Mouse (Mus musculus): ENCODE measurements around the gene Cfap97d1.
"Not testable (repeated sequence)": the region's sequence is repeated elsewhere in the genome, so short reads cannot be mapped to it uniquely, and the experiment has no call there.

Gene Cfap97d1

GRCm38 (mm10) chr11:101972651-101973050, 11.4 kb upstream of the Cfap97d1 start:
- in situ Hi-C loops (cut with MboI; ENCODE audit: unreplicated experiment in 2 of 2), result loop anchor here (5.0 kb wide), 2 partner anchors 155 to 160 kb away; no protein-coding TSS in a partner anchor

- in situ Hi-C loops (cut with MboI; ENCODE audit: unreplicated experiment in 2 of 2), result loop anchor here (5.0 kb wide), 2 partner anchors 156 to 161 kb away; no protein-coding TSS in a partner anchor
These were observed 10.6 kb upstream of the Cfap97d1 start for GRCm38 (mm10) chr11:101973496-101973895.

GRCm38 (mm10) chr11:101974181-101974580, 9.9 kb upstream of the Cfap97d1 start:
- in situ Hi-C loops (cut with MboI; ENCODE audit: unreplicated experiment in 2 of 2), result loop anchor here (5.0 kb wide), 2 partner anchors 157 to 162 kb away; no protein-coding TSS in a partner anchor

GRCm38 (mm10) chr11:101974923-101975322, 9.2 kb upstream of the Cfap97d1 start:
- in situ Hi-C loops (cut with MboI; ENCODE audit: unreplicated experiment in 2 of 2), result loop anchor here (5.0 kb wide), 2 partner anchors 158 to 163 kb away; no protein-coding TSS in a partner anchor

GRCm38 (mm10) chr11:101976949-101977348, 7.1 kb upstream of the Cfap97d1 start:
- in situ Hi-C loops (cut with MboI; ENCODE audit: unreplicated experiment in 2 of 2), result no loop called here

DNA sequence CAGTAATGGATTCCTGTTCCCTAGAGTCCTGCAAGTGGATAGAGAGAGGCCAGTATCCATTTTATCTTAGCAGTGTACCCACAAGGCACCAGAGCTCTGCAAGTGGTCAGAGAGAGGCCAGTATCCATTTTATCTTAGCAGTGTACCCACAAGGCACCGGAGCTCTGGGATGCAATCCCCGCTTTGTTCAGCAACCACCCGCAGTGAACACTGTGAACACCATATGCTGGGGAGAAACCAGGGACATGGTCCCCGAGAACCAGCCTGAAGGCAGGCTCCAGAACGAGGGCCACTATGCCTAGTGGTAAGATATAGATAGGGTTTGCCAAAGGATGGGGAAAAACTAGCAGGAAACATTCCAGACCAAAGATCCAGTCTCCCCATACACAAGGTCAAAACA, 4.9 kb upstream of the Cfap97d1 start:
- in situ Hi-C loops (cut with MboI; ENCODE audit: unreplicated experiment in 2 of 2), result no loop called here

- in situ Hi-C loops (cut with MboI; ENCODE audit: unreplicated experiment in 2 of 2), result no loop called here
These were observed 3.4 kb upstream of the Cfap97d1 start for GRCm38 (mm10) chr11:101980603-101981157.

DNA sequence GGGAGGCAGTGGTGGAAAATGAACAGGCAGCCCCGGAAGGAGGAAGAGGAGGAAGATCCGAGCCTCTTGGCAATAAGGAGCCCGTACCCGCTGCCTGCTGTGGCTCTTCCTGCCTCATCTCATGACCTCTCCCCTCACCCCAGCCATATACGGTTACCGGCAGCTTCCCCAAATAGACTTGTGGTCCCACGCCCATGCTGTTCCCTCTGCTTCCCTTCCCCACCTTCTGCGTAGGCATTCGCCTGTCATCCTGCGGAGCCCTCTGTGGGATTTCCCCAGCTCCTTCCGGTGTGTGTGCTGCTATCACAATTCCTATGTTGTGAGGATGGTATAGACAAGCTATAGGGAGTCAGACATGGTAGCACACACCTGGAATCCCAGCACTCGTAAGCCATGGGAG, 2.2 kb upstream of the Cfap97d1 start:
- in situ Hi-C loops (cut with MboI; ENCODE audit: unreplicated experiment in 2 of 2), result no loop called here

DNA sequence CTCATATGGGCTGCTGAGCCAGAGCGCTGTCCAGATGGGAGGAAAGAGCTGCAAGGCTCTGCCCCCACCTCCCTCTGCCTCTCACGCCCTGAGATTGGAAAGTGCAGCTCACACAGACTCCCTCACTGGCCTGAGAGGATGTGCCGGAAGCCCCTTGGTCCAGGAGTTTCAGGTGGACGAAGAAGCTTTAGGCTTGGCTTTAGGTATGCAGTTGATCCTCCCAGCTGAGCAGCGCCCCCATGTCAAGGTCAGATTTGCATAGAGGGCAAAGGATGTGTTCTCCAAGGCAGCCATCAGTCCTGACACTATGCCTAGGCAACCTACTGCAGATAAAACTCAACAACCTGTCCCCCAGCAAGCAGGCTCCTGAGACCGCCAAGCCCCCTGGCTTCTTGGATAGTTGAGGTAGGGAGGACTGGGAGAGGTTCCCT, 1.1 kb upstream of the Cfap97d1 start:
- in situ Hi-C loops (cut with MboI; ENCODE audit: unreplicated experiment in 2 of 2), result no loop called here

- in situ Hi-C loops (cut with MboI; ENCODE audit: unreplicated experiment in 2 of 2), result no loop called here
These were observed 603 bp upstream of the Cfap97d1 start for GRCm38 (mm10) chr11:101983431-101983921.

- in situ Hi-C loops (cut with MboI; ENCODE audit: unreplicated experiment in 2 of 2), result not testable (repeated sequence)
These were observed 1.4 kb downstream of the Cfap97d1 start for GRCm38 (mm10) chr11:101985450-101985849.

DNA sequence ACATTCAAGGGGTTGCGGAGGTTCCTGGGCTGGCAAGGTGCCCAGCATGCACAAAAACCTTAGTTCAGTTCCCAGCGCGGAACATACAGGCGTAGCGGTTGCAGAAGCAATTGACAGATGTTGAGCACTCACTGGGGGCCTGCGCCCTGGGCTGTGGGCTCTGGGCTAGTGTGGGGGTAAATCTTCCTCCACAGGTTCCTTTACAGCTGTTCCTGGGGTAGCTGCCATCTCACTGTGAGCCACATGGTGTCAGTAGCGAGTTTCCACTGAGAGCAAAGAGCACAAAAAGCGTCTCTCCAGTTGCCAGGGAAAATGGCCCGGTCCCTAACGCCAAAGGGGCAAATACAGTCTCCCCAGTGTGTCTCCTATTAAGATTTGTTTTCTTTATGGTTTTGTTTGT, 1.9 kb downstream of the Cfap97d1 start:
- in situ Hi-C loops (cut with MboI; ENCODE audit: unreplicated experiment in 2 of 2), result no loop called here

DNA sequence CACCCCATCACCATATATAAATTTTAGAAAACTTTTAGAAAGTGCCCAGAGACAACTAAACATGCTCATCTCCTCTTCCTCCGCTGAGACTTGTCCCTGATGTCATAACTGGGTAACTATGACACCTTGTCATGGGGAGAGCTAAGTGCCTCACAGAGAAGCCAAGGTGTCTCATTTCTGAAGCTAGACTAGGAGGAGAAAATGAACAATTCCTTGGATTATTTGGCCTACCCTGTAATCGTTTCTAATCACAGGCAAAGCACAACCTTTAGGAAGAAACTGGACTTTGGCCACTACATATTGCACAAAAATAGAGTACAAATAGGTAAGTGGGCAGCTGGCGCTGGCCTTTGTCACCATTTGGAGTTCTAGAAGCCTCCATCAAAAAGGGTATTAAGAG, 2.8 kb downstream of the Cfap97d1 start, which contains the start of gene Dusp3:
Dusp3 (minus strand) TSS at position 101 of the 400 bp plus-strand sequence.
- in situ Hi-C loops (cut with MboI; ENCODE audit: unreplicated experiment in 2 of 2), result no loop called here

- in situ Hi-C loops (cut with MboI; ENCODE audit: unreplicated experiment in 2 of 2), result loop anchor here (5.0 to 10.0 kb wide), 3 partner anchors 47 to 155 kb away; partner anchors contain the start of gene Nags (in 1 of the 2)
These were observed 6.2 kb downstream of the Cfap97d1 start for GRCm38 (mm10) chr11:101990244-101990643.

- in situ Hi-C loops (cut with MboI; ENCODE audit: unreplicated experiment in 2 of 2), result loop anchor here (5.0 to 10.0 kb wide), 3 partner anchors 45 to 153 kb away; partner anchors contain the start of gene Nags (in 1 of the 2)
These were observed 7.7 kb downstream of the Cfap97d1 start for GRCm38 (mm10) chr11:101991813-101992212.

GRCm38 (mm10) chr11:101992411-101992810, 8.3 kb downstream of the Cfap97d1 start:
- in situ Hi-C loops (cut with MboI; ENCODE audit: unreplicated experiment in 2 of 2), result loop anchor here (5.0 to 10.0 kb wide), 3 partner anchors 45 to 152 kb away; partner anchors contain the start of gene Nags (in 1 of the 2)

- in situ Hi-C loops (cut with MboI; ENCODE audit: unreplicated experiment in 2 of 2), result loop anchor here (5.0 to 10.0 kb wide), 3 partner anchors 43 to 151 kb away; partner anchors contain the start of gene Nags (in 1 of the 2)
These were observed 10.0 kb downstream of the Cfap97d1 start for GRCm38 (mm10) chr11:101994100-101994499.

GRCm38 (mm10) chr11:101995938-101996337, 11.9 kb downstream of the Cfap97d1 start:
- in situ Hi-C loops (cut with MboI; ENCODE audit: unreplicated experiment in 2 of 2), result loop anchor here in 1 of 2 experiments (5.0 to 10.0 kb wide), 2 partner anchors 41 to 149 kb away; partner anchors contain the start of gene Nags

DNA sequence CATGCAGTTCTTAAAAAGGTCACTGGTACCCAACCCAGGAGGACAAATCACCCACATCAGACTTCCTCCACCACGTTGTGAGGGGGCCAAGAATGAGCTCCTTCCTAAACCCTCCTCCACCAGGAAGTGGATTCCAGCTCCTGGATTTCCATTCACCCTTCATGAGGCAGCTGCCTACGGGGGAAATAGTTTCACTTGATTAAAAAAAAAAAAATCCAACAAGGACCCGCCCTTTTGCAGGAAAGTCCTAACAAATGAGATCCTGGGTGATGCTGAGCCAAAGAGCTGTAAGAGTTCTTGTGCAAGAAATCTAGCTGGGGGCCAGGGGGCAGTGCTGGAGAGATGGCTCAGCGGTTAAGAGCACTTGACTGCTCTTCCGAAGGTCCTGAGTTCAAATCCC, 14.2 kb downstream of the Cfap97d1 start:
- in situ Hi-C loops (cut with MboI; ENCODE audit: unreplicated experiment in 2 of 2), result loop anchor here in 1 of 2 experiments (5.0 to 10.0 kb wide), 2 partner anchors 39 to 147 kb away; partner anchors contain the start of gene Nags

GRCm38 (mm10) chr11:101999466-101999865, 15.4 kb downstream of the Cfap97d1 start:
- in situ Hi-C loops (cut with MboI; ENCODE audit: unreplicated experiment in 2 of 2), result loop anchor here in 1 of 2 experiments (5.0 to 10.0 kb wide), 2 partner anchors 38 to 145 kb away; partner anchors contain the start of gene Nags

DNA sequence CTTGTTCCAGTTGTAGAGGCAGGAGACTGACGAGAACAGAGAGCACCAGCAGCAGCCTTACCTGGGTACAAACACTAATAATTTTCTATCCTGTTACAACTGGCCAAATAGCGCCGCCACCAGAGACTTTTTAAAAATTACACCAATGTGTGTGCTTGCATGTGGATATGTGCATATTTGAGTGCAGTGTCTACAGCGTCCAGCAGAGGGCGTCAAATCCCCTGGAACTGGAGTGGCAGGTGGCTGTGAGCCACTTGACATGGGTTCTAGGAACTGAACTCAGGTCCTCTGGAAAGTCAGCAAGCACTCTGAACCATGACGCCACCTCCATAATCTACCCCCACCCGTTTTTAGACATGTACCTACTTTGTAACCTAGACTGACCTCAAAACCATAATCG, 20.2 kb downstream of the Cfap97d1 start:
- in situ Hi-C loops (cut with MboI; ENCODE audit: unreplicated experiment in 2 of 2), result no loop called here
